Mouse (Mus musculus) heart, embryonic 15.5 days (tissue): ENCODE measurements at regions not wholly inside any gene's neighbourhood (a gene's known extent, or its start where the extent isn't known, plus 50 kb on each side); places are given as distances from the start of the nearest gene placed in this dataset.

Source experiments
- ATAC-seq: fragments of 200-750 bp; cut with Nextera tagmentation; replicated peaks from 2 replicates; pipeline ENCODE4 v1.8.0; 2017; ENCODE audit warnings: low read depth, moderate TSS enrichment; ENCODE audit not compliant: insufficient number of reproducible peaks, insufficient read depth, low FRiP score
- H3K27ac ChIP-seq: fragments of 300-500 bp; sonication (generic); 2 replicates; pipeline ENCODE4 v1.5.1; 2015; ENCODE audit warnings: mild to moderate bottlenecking, inconsistent platforms
- H3K27me3 ChIP-seq: fragments of 300-500 bp; sonication (generic); 2 replicates; pipeline ENCODE4 v1.6.1; 2015; ENCODE audit warnings: inconsistent platforms
- H3K36me3 ChIP-seq: fragments of 300-500 bp; sonication (generic); 2 replicates; pipeline ENCODE4 v1.6.1; 2015; ENCODE audit warnings: mild to moderate bottlenecking, inconsistent platforms
- H3K4me1 ChIP-seq: fragments of 300-500 bp; sonication (generic); replicated peaks from 2 replicates; pipeline ENCODE4 v1.6.1; 2015; ENCODE audit warnings: inconsistent platforms
- H3K4me2 ChIP-seq: fragments of 300-500 bp; sonication (generic); 2 replicates; pipeline ENCODE4 v1.6.1; 2015; ENCODE audit warnings: inconsistent platforms, mild to moderate bottlenecking, moderate library complexity
- H3K4me3 ChIP-seq: fragments of 300-500 bp; sonication (generic); 2 replicates; pipeline ENCODE4 v1.5.1; 2015; ENCODE audit warnings: mild to moderate bottlenecking, inconsistent platforms
- H3K9ac ChIP-seq: fragments of 300-500 bp; sonication (generic); 2 replicates; pipeline ENCODE4 v1.6.1; 2015; ENCODE audit warnings: mild to moderate bottlenecking, inconsistent platforms
- H3K9me3 ChIP-seq: fragments of 300-500 bp; sonication (generic); replicated peaks from 2 replicates; pipeline ENCODE4 v1.6.1; 2016; ENCODE audit warnings: inconsistent platforms
- WGBS: fragments of 180-500 bp; shearing (Covaris S2); methylation state at CpG from one replicate; pipeline ENCODE4 v1.1.7; 2015; ENCODE audit warnings: mixed read lengths; 5-methylcytosine and 5-hydroxymethylcytosine counted together

DNA sequence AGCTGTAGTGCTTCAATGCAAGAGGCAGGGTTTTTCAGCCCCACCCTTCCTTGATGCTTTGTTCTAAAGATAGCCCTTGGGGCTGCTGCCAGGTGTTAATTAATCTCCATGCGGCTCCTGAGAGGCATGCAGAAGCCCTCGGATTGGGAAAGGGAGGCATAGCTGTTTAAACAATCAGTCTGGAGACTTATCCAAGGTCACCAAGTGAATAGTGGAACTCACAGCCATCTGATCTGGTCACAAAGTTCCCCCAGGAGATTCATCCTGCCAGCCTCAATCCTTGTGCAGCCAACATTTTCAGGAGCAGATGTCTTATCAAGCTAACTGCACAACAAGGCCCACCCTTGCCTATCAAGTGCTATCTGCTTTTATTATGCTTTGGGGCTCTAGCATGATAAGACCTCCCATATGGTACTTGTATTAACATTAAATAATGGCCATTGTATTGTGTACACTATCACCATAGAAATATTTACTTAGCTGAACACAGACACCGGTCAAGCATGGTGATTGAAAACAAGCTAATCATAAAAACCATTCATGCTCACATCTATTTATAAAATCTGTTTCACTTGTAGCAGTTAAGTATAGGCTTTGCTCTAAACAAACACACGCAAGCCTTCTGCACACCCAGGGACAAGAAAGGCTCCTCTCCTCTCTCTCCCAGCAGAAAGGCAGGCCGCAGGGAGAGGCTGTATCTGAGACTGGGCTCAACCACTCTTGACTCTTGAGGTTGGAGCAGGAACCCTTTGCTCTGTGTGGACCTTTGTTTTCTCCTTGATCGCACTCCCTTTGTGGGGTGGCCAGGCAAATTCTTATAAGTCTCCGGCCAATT, 297.4 kb downstream of the Ets1 start:
- Histone ChIP-seq H3K27ac (peak overlapping the region; percentile 43), H3K4me2 (no peak overlapping the region), H3K9ac (no peak overlapping the region), H3K9me3 (no peaks in the 10 kb centered on the region), H3K4me1 (peaks cover 19% of the 10 kb centered on the region), H3K36me3 (no peaks in the 10 kb centered on the region), H3K27me3 (no peaks in the 10 kb centered on the region), H3K4me3 (no peak overlapping the region)
- ATAC-seq = peak; percentile 53; the same call in 1 of the 2 replicates
- 54% methylated on average over 7 of the region's 7 CpGs for WGBS

DNA sequence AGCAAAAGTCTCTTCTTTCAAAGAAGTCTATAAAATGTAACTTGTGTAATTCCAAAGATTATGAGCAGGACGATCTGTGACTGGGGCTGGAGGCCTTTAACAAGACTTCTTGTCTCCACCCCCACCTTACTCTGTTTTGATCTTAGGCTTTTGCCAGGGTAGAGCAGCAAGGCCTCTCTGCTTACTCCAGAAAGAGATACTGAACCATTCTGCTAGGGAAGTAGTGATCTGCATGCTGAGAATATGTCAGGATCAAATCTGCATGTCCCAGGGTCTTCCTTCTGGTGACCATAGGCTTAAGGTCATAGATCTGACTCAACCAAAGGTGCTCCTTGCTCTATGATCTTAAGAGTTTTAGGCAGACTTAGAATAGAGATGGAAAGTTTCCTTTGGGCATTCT, 298.4 kb downstream of the Ets1 start:
- Histone ChIP-seq H3K9ac (no peak overlapping the region), H3K4me1 (peaks cover 19% of the 10 kb centered on the region), H3K27me3 (no peaks in the 10 kb centered on the region), H3K9me3 (no peaks in the 10 kb centered on the region), H3K4me2 (no peak overlapping the region), H3K27ac (peak overlapping the region; percentile 43; the same call in 1 of the 2 replicates), H3K36me3 (no peaks in the 10 kb centered on the region), H3K4me3 (no peak overlapping the region)
- 36% methylated on average over 1 of the region's 1 CpGs for WGBS
- ATAC-seq = no peak

DNA sequence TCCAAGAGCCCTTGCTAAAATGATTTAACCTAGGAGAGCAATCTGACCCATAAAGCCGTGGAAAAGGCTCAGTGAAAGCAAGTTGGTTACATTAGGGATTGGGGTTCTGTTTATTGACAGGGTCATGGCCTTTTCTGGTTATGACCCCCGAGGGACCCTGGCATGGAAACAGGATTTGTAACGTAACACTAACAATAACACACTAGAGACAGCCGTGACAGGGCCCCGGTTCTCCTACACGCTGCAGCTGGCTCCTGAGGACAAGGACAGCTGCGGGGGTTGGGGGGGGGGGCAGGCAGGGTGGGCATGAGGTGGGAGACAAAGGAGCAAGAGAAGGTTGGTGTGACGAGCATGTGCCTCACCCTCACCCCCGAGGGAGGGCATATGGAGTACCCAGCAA, 300.4 kb downstream of the Ets1 start:
- Histone ChIP-seq H3K4me1 (peaks cover 24% of the 10 kb centered on the region), H3K9me3 (no peaks in the 10 kb centered on the region), H3K4me2 (no peak overlapping the region), H3K27me3 (no peaks in the 10 kb centered on the region), H3K4me3 (no peak overlapping the region), H3K9ac (no peak overlapping the region), H3K27ac (no peak overlapping the region), H3K36me3 (no peaks in the 10 kb centered on the region)
- ATAC-seq = no peak
- 56% methylated on average over 9 of the region's 9 CpGs for WGBS

DNA sequence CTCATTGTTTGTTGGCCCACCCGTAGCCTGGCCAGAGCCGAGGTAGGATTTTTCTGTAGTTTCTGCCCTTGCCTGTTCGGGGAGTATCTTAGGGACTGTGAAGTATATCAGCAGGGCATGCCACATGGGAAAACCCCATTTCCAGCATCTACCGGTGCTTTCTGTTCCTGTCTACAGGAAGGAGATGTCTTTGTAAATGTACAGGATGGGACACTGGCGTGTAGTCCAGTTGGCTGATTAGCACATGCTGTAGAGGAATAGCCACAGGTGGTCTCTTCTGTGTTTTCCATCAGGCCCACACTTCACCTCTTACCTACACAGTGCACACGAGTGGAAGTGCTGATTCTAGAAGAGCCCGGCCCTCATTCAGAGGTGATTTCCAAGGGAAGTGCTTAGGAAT, 301.4 kb downstream of the Ets1 start:
- Histone ChIP-seq H3K4me2 (no peak overlapping the region), H3K27me3 (no peaks in the 10 kb centered on the region), H3K4me1 (peaks cover 26% of the 10 kb centered on the region), H3K4me3 (no peak overlapping the region), H3K9me3 (no peaks in the 10 kb centered on the region), H3K9ac (no peak overlapping the region), H3K36me3 (no peaks in the 10 kb centered on the region), H3K27ac (no peak overlapping the region)
- no peak for ATAC-seq
- WGBS = 73% methylated on average over 7 of the region's 7 CpGs

DNA sequence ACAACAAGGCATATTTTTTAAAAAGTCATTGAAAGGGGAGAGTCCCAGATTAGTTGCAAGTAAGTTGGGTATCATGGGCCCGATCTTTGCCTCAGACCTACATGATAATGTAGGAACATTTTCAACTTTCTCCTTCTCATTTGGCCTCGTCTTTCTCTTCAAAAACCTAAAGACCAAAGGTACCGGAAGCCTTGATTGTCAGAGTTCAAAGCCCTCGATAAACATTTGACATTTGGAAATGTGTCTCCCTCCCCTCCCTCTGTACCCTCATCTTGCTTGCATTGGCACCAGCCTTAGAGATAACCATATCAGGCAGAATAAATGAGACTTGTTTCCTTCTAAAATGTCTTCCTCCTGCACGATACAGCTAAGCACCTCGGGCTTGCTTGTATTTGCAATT, 302.8 kb downstream of the Ets1 start:
- H3K4me3 ChIP-seq = no peak overlapping the region
- H3K9me3 ChIP-seq = no peaks in the 10 kb centered on the region
- no peak overlapping the region for H3K9ac ChIP-seq
- WGBS = 74% methylated on average over 6 of the region's 6 CpGs
- H3K27ac ChIP-seq = no peak overlapping the region
- H3K36me3 ChIP-seq = no peaks in the 10 kb centered on the region
- H3K4me2 ChIP-seq = no peak overlapping the region
- no peaks in the 10 kb centered on the region for H3K27me3 ChIP-seq
- ATAC-seq = no peak
- peaks cover 19% of the 10 kb centered on the region for H3K4me1 ChIP-seq

DNA sequence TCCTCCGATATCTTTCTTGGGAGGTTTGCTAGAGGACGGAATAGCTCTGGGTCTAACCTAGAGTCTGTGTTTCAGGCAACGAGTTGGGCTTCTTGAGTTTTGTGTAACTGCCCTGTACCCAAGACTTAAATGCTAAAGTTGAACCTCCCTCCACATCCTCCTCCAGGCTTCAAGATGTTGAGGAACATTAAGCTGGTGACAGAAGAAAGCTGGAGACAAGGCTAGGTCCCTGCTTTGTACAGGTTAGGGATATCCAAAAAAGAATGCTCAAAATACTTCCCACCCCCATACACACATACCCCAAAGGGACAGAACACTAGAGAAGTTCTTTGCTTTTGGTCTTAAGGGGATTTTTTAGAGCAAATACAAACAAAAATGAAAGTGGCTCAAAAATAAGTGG, 303.6 kb downstream of the Ets1 start:
- ATAC-seq = no peak
- no peak overlapping the region for H3K27ac ChIP-seq
- peaks cover 13% of the 10 kb centered on the region for H3K4me1 ChIP-seq
- 90% methylated on average over 3 of the region's 3 CpGs for WGBS
- H3K4me2 ChIP-seq = no peak overlapping the region
- H3K9ac ChIP-seq = no peak overlapping the region
- H3K4me3 ChIP-seq = no peak overlapping the region
- no peaks in the 10 kb centered on the region for H3K36me3 ChIP-seq
- H3K9me3 ChIP-seq = no peaks in the 10 kb centered on the region
- H3K27me3 ChIP-seq = no peaks in the 10 kb centered on the region

DNA sequence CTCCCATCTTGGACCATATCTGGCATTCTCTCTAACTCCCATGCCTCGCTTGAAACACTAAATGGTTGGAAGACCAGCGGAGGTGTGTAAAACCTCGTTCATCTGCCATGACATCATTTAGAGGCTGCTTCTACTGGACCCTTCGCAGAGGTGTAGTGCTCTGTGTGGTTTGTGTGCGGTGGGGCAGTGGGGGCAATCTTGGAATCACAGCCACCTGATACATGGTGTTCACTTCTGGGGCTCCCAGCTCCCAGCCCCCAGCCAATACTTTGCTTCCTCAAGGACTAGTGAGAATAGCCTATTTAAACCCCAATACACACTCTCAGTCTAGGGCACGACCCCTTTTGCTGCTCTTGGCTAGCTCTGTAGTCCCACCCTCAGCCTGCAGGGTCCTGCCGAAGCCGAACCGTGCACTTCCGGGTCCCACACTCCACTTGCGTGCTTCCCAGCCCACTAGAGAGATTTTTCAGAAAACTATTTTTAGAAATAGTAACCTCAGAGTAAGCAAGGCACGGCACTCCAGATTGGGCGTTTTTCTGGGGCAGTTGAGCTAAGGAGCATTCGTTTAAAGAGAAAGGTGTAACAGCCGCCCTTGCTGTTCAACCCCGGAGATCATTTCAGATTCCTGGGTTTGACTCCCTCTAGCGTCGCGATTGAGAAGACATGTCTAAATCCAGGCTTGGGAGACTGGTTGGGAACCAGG, 304.2 kb downstream of the Ets1 start:
- Histone ChIP-seq H3K4me1 (peaks cover 13% of the 10 kb centered on the region), H3K9me3 (no peaks in the 10 kb centered on the region), H3K36me3 (no peaks in the 10 kb centered on the region), H3K27ac (peak overlapping the region; percentile 69), H3K4me3 (peak overlapping the region; percentile 61), H3K27me3 (no peaks in the 10 kb centered on the region), H3K4me2 (peak overlapping the region; percentile 68), H3K9ac (peak overlapping the region; percentile 63)
- ATAC-seq = peak; percentile 53; the same call in 1 of the 2 replicates
- 19% methylated on average over 19 of the region's 19 CpGs for WGBS

DNA sequence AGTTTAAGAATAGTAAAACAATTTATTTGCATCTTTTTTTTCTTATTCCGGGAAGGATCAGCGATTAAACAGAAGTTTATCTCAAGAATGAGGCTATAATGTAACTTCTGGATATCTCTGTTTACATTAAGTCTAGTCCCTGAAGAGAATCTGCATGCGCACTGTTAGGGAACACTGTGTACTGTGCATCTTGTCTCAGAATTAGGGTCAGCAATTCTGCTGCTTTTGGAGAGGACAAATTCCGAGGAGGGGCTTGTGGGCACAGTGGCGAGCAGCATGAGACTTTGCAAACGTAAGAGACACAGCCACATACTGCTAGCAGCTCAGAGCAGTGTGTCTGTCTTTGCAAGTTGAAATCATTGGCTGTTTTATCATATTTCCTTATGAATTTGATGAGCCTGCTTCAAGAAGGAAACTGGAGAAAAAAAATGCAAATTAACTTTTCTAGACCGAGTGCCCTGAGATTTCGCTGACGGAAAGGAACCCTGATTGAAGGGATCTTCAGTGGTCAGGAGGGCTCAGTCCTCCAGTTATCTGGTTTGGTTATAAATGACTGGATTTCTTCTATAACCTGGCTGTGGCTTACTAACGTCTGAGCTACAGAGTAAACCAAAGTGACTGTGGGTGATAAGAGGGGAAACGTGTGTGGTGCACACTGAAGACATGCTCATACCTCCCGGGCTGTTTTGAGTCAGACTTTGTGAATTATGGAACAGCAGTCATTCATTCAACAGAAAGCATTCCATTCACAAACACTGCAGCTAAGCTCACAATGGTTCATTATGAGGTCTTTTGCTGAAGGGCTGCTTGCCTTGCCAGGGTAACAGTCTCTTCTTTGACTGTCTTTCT, 305.1 kb downstream of the Ets1 start:
- peak; percentile 56; the same call in 1 of the 2 replicates for ATAC-seq

DNA sequence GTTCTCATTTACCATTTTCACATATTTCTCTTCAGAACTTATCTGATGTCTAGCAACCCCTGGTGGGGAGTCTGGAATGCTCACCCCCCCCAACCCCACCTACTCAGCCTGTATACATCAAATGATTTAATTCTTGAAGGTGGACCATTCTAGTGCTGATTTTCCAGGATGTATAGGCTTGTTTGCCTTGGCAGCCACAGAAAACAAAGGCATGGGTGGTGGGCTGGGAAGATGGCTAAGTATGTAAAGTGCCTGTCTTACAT, 305.7 kb downstream of the Ets1 start:
- no peaks in the 10 kb centered on the region for H3K36me3 ChIP-seq
- no peaks in the 10 kb centered on the region for H3K27me3 ChIP-seq
- no peak for ATAC-seq
- H3K9ac ChIP-seq = no peak overlapping the region
- no peak overlapping the region for H3K4me2 ChIP-seq
- no peak overlapping the region for H3K27ac ChIP-seq
- H3K9me3 ChIP-seq = no peaks in the 10 kb centered on the region
- H3K4me3 ChIP-seq = no peak overlapping the region
- peaks cover 13% of the 10 kb centered on the region for H3K4me1 ChIP-seq

More for the DNA sequence above, 305.1 kb downstream of the Ets1 start:
- Histone ChIP-seq H3K36me3 (no peaks in the 10 kb centered on the region), H3K27me3 (no peaks in the 10 kb centered on the region), H3K9ac (no peak overlapping the region), H3K4me1 (peaks cover 13% of the 10 kb centered on the region), H3K27ac (peak overlapping the region; percentile 69), H3K4me3 (peak overlapping the region; percentile 61), H3K4me2 (peak overlapping the region; percentile 68), H3K9me3 (no peaks in the 10 kb centered on the region)
- WGBS = 35% methylated on average over 12 of the region's 12 CpGs

DNA sequence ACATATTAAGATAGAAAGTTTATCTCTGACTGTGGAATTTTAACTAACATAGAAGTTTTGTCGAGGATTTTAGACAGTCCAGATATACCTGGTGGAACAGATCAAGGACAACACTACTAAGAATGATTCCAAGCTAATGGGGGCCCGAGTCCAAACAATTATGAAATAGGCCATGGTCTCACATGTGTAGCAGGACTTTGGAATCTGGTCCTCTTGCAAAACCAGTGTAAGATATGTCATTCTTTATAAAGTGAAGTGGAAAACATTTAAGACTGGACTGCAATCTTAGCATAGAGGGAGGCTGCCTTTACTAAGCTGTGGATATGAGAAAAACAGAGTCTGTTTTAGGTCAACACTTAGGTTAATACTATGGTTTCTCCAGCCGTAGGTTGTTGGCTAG, 311.2 kb downstream of the Ets1 start:
- Histone ChIP-seq H3K4me3 (no peak overlapping the region), H3K4me2 (no peak overlapping the region), H3K36me3 (no peaks in the 10 kb centered on the region), H3K9me3 (no peaks in the 10 kb centered on the region), H3K27me3 (no peaks in the 10 kb centered on the region), H3K4me1 (no peaks in the 10 kb centered on the region), H3K27ac (no peak overlapping the region), H3K9ac (no peak overlapping the region)
- no peak for ATAC-seq
- WGBS = 71% methylated on average over 3 of the region's 3 CpGs

DNA sequence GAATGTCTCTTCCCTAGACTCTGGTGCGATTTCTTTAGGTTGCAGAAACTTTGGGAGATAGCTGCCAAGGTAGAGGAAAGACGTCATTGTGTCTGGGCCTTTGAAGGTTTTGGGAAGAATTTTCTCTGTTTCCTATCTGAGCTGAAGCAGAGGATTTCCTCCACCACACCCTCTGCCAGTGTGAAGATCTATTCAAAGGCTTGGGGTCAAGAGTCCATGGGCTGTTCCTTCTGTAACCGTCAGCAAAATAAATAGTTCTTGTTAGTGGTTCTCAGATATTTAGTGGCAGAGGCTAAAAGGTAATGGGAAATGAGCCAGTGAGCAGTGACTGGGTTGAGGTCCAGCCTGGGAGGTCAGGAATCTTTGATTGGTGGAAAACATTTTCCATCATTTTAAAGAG, 313.0 kb downstream of the Ets1 start:
- no peaks in the 10 kb centered on the region for H3K27me3 ChIP-seq
- no peak overlapping the region for H3K4me3 ChIP-seq
- WGBS = 47% methylated on average over 3 of the region's 3 CpGs
- no peak overlapping the region for H3K9ac ChIP-seq
- no peaks in the 10 kb centered on the region for H3K9me3 ChIP-seq
- 0 out of 2 replicates have a peak, but pooled peaks have one; percentile 47 for ATAC-seq
- no peaks in the 10 kb centered on the region for H3K36me3 ChIP-seq
- H3K27ac ChIP-seq = no peak overlapping the region
- no peak overlapping the region for H3K4me2 ChIP-seq
- no peaks in the 10 kb centered on the region for H3K4me1 ChIP-seq
